Mouse (Mus musculus) forebrain, postnatal 0 days (tissue): ENCODE measurements around the gene Grid2. TPM values are rescaled to one million over a fixed set of nuclear protein-coding genes. Genes with fewer than 3 reads are reported as not detected.
A peak's percentile ranks its signal among the peaks of the same experiment; 100 is the strongest.

Experiments
- ATAC-seq: fragments of 200-750 bp; cut with Nextera tagmentation; 2 replicates; pipeline ENCODE4 v1.8.0; 2017; ENCODE audit warnings: mild to moderate bottlenecking, moderate library complexity
- DNase-seq: peaks from one replicate; pipeline ENCODE4 v3.0.0-alpha.2; 2015
- H3K27ac ChIP-seq: fragments of 300-500 bp; sonication (generic); 2 replicates; pipeline ENCODE4 v1.5.1; 2014; ENCODE audit warnings: low read depth, mild to moderate bottlenecking, antibody characterized with exemption, low read length, moderate library complexity, mixed read lengths
- H3K27me3 ChIP-seq: fragments of 300-500 bp; sonication (generic); 2 replicates; pipeline ENCODE4 v1.6.1; 2014; ENCODE audit warnings: mild to moderate bottlenecking, low read length, mixed read lengths; ENCODE audit not compliant: insufficient read depth
- H3K36me3 ChIP-seq: fragments of 300-500 bp; sonication (generic); 2 replicates; pipeline ENCODE4 v1.6.1; 2014; ENCODE audit warnings: mild to moderate bottlenecking, moderate library complexity; ENCODE audit not compliant: insufficient read depth
- H3K4me1 ChIP-seq: fragments of 300-500 bp; sonication (generic); 2 replicates; pipeline ENCODE4 v1.6.1; 2014; ENCODE audit warnings: antibody characterized with exemption; ENCODE audit not compliant: insufficient read depth
- H3K4me2 ChIP-seq: fragments of 300-500 bp; sonication (generic); 2 replicates; pipeline ENCODE4 v1.6.1; 2014; ENCODE audit warnings: low read depth, mild to moderate bottlenecking, moderate library complexity
- H3K4me3 ChIP-seq: fragments of 300-500 bp; sonication (generic); 2 replicates; pipeline ENCODE4 v1.5.1; 2014; ENCODE audit warnings: low read depth, low read length, mixed read lengths
- H3K9ac ChIP-seq: fragments of 300-500 bp; sonication (generic); 2 replicates; pipeline ENCODE4 v1.6.1; 2014; ENCODE audit warnings: mild to moderate bottlenecking
- H3K9me3 ChIP-seq: fragments of 300-500 bp; sonication (generic); 2 replicates; pipeline ENCODE4 v1.6.1; 2016; ENCODE audit warnings: low read length
- CTCF ChIP-seq: sonication (generic); IDR thresholded peaks from 2 replicates; pipeline ENCODE4 v1.5.1; 2016; ENCODE audit warnings: antibody characterized with exemption, control low read depth, low read depth
- WGBS: fragments of 180-500 bp; shearing (Covaris S2); extraction: QIAGEN DNeasy Blood & Tissue Kit; methylation state at CpG from one replicate; pipeline ENCODE4 v1.1.7; 2014; 5-methylcytosine and 5-hydroxymethylcytosine counted together
- polyA plus RNA-seq: library from polyadenylated mRNA; unstranded; fragments of >200 nt; fragmentation: Nextera tagmentation; extraction: Ambion mirVana; gene quantifications from 2 replicates; pipeline ENCODE4 v1.2.1, GENCODE M21; 2015
- total RNA-seq: library from RNA; depleted of rRNA; stranded (reverse); fragments of >200 nt; gene quantifications from 2 replicates; pipeline ENCODE4 v1.2.3, GENCODE M21; 2014

The Grid2 gene
- total and polyA plus RNA-seq, 2 experiments from 2014 or later = 6.2 to 28.9 TPM

DNA sequence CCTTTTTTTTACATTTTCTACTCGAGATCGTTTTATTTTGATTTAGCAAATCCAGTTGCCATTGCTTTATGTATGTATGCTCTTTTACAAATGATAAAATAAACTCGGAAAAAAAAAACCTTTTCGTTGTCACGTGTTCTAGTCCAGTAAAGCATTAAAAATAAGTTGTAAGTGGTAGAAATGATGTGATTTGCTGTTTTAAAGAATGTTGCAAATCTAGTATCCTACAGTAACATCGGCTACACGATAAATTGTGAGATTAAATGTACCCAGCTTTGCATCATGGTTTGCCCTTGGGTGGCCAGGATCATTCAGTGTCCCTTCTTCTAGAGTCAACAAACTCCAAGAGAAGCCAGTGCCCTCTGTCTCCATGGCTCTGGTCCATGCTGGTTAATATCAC, 1475.5 kb downstream of the Grid2 start:
- peaks cover 78% of the 10 kb centered on the region for H3K27me3 ChIP-seq
- H3K9me3 ChIP-seq = no peaks in the 10 kb centered on the region
- H3K27ac ChIP-seq = no peak overlapping the region
- H3K36me3 ChIP-seq = no peaks in the 10 kb centered on the region
- no peak overlapping the region for H3K4me2 ChIP-seq
- no peak overlapping the region for H3K4me3 ChIP-seq
- peak; percentile 58 for DNase-seq
- H3K4me1 ChIP-seq = peaks cover 10% of the 10 kb centered on the region
- ATAC-seq = no peak
- TF ChIP-seq CTCF = no peak
- no peak overlapping the region for H3K9ac ChIP-seq
- WGBS = 5% methylated on average over 7 of the region's 7 CpGs

DNA sequence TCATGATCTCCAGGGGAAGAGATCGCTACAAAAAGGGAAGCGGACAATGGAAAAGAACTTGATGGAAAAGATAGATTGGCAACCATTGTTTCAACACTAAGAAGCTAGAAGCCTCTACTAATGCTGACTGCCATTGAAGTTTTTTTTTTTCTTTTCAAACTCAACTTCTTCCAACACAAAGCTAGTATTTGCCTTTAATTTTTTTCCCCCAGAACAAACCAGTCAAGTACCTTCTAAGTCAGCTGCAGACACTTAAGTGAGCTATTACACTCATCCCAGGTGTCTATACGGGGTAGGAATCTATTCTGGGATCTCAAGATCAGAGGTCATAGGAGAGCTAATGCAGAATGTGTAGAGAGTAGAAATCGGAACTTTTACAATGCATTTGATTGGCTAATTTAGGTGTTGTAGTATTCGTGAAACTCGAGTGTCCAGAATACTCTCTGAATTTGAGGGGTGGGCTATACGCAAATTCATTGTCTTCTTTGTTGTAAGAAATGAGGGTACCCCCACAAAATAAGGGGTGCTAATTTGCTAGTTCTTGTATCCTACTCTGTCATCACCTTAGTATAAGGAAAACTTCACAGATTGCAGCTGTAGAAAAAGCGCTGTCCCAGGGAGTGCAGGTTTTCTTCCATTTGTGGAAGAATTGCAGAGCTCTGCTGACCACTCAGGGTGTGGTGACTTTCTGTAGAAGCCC, 1476.1 kb downstream of the Grid2 start:
- DNase-seq (peak; percentile 20), ATAC-seq (no peak)
- no peak overlapping the region for H3K4me2 ChIP-seq
- H3K9ac ChIP-seq = no peak overlapping the region
- peaks cover 76% of the 10 kb centered on the region for H3K27me3 ChIP-seq
- peaks cover 10% of the 10 kb centered on the region for H3K4me1 ChIP-seq
- no peak overlapping the region for H3K4me3 ChIP-seq
- TF ChIP-seq CTCF = no peak
- 6% methylated on average over 8 of the region's 8 CpGs for WGBS
- H3K36me3 ChIP-seq = no peaks in the 10 kb centered on the region
- no peak overlapping the region for H3K27ac ChIP-seq
- no peaks in the 10 kb centered on the region for H3K9me3 ChIP-seq

- H3K9ac ChIP-seq = no peak overlapping the region
- no peak for TF ChIP-seq CTCF
- no peak overlapping the region for H3K4me3 ChIP-seq
- WGBS = 0% methylated on average over 4 of the region's 4 CpGs
- DNase-seq (peak; percentile 15), ATAC-seq (no peak)
- no peak overlapping the region for H3K27ac ChIP-seq
- peaks cover 65% of the 10 kb centered on the region for H3K27me3 ChIP-seq
- H3K4me1 ChIP-seq = peaks cover 10% of the 10 kb centered on the region
- H3K4me2 ChIP-seq = no peak overlapping the region
- no peaks in the 10 kb centered on the region for H3K36me3 ChIP-seq
- H3K9me3 ChIP-seq = no peaks in the 10 kb centered on the region
Measured at GRCm38 (mm10) chr6:64733311-64733710, 1477.6 kb downstream of the Grid2 start.

DNA sequence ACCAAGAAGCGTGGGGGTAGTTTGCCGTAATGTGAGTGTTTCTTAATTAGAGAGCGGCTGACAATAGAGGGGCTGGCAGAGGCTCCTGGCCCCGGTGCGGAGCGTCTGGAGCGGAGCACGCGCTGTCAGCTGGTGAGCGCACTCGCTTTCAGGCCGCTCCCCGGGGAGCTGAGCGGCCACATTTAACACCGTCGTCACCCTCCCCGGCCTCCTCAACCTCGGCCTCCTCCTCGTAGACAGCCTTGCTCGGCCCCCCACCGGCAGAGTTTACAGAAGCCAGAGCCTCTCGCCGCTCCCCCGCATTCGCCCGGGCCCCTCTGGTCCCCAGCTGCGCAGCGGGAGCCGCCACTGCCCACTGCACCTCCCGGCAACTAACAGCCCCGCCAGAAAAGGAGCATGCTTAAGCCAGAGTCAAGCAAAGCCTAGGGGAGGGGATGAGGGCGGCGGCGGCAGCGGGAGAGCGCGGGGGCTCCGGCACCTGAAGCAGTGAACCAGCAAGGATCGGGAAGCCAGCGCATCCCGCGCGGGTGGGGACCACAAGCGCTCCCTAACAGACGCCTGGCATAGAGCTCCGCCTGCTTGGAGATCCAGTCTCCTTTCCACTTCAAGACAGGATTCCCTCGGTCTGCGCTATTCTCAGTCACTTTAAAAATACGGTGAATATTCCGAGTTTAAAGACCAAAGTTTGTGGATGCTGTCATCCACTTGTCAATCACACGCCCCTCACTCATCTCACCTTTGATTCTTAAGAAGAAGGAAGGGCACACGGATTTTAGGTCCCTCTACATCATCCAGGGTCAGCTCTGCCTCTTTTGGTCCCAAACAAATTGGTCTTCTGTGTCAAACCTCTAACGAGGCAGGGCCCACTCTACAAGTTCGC, 1479.0 kb downstream of the Grid2 start:
- H3K9me3 ChIP-seq = no peaks in the 10 kb centered on the region
- H3K36me3 ChIP-seq = no peaks in the 10 kb centered on the region
- peak overlapping the region; percentile 94 for H3K4me2 ChIP-seq
- peak overlapping the region; percentile 44 for H3K4me3 ChIP-seq
- H3K27me3 ChIP-seq = peaks cover 53% of the 10 kb centered on the region
- H3K4me1 ChIP-seq = peaks cover 6% of the 10 kb centered on the region
- peak; percentile 50 for DNase-seq
- TF ChIP-seq CTCF = no peak
- no peak overlapping the region for H3K27ac ChIP-seq
- WGBS = 2% methylated on average over 44 of the region's 54 CpGs
- peak overlapping the region; percentile 39 for H3K9ac ChIP-seq
- peak; percentile 78 for ATAC-seq

DNA sequence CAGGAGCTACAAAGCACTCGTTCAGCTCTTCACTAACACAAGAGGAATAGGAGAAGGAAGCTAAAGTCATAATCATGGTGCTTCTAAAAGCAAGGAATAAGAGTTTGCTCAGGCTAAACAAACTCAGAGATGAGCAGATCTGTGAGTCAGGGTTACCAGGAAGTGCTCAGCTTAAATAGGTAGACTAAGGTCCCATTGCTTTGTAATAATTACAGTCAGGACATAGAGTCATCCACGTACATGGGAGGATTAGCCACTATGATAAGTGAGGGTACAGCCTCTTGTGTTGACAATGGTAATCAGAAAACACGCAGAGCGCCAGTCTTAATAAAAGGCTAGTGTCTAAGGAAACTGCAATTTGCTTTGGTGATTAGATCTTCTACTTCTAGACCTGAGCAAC, 1480.6 kb downstream of the Grid2 start:
- DNase-seq = no peak
- no peak overlapping the region for H3K4me3 ChIP-seq
- no peak overlapping the region for H3K9ac ChIP-seq
- no peak overlapping the region for H3K27ac ChIP-seq
- WGBS = 71% methylated on average over 4 of the region's 4 CpGs
- H3K9me3 ChIP-seq = no peaks in the 10 kb centered on the region
- peaks cover 45% of the 10 kb centered on the region for H3K27me3 ChIP-seq
- no peak overlapping the region for H3K4me2 ChIP-seq
- H3K4me1 ChIP-seq = peaks cover 6% of the 10 kb centered on the region
- no peaks in the 10 kb centered on the region for H3K36me3 ChIP-seq
- ATAC-seq = no peak
- no peak for TF ChIP-seq CTCF

DNA sequence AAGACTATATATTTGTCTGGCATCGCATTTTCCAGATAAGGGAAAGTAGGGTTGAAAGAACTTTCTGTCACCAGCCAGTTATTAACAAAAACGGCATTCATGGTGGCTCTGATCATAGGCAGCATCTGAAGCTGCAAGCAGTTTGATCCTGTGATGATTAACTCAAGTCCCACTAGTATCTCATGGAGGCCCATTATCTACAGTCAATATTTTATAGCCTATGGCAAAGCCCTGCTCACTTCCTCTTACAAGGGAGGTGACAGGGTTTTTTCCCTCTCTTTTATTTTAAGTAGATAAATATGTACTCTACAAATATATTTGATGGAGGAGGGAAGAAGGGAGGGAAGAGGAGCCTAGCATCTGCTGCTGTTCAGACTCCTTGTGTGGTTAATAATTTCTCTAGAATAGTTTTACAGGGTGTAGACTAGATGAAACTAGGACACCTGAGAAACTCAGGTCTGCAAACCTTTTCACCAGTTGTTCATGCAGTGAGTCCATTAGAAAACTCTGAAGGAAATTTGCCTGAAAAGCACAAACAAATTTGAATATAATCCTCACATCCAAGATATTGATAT, 1487.3 kb downstream of the Grid2 start:
- WGBS = 86% methylated on average over 2 of the region's 2 CpGs
- no peak for TF ChIP-seq CTCF
- H3K27me3 ChIP-seq = no peaks in the 10 kb centered on the region
- no peak overlapping the region for H3K4me2 ChIP-seq
- H3K4me3 ChIP-seq = no peak overlapping the region
- DNase-seq = no peak
- no peaks in the 10 kb centered on the region for H3K4me1 ChIP-seq
- H3K9me3 ChIP-seq = no peaks in the 10 kb centered on the region
- ATAC-seq = no peak
- no peaks in the 10 kb centered on the region for H3K36me3 ChIP-seq
- no peak overlapping the region for H3K27ac ChIP-seq
- no peak overlapping the region for H3K9ac ChIP-seq
